Mouse (Mus musculus): ENCODE measurements around the gene Atg10. TPM values are rescaled to one million over a fixed set of nuclear protein-coding genes. Genes with fewer than 3 reads are reported as not detected.
"Not testable (repeated sequence)": the region's sequence is repeated elsewhere in the genome, so short reads cannot be mapped to it uniquely, and the experiment has no call there.

The Atg10 gene
- total RNA-seq (2015): 10.0 and 11.4 TPM in 2 replicates
- total RNA-seq (2017): 7.5 TPM in 2 replicates

DNA sequence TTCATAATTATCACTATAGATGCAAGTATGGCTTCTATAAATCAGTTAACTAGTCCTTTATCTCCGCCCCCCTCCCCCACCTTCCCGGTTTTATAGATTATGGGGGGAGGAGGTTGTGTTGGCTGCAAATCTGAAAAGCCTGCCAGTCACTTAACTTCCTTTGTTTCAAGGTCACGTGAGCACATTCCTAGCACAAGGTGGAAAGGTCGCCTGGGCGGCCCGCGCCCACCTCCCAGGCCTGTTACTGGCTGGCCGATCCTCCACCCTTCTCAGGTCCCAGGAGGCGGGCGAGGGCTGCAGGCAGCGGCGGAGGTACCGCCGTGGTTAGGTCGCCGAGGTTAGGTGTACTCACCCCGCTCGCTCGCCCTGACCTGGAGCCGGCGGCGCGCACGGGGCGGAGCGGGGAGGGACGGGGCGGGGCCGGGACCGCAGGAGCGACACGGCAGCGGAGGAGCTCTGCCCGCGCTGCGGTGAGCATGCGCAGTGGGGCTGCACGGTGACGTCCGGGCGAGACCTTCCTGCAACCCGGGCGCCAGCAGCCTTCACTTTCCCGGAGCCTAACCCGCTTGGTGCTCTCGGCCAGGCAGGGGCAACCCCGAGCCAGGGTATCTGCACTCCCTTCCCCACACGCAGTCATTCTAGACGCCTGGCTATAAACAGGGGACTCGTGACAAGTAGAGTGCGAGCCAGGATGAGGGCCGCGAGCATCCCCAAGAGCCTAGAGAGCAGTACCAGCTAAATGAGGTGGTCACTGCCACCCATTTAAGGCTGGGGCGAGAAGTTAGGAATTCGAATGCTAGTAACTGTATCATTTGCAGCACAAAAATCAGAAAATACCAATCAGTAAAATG, at the start of gene Atg10:
Gene Atg10, minus strand, starts transcription at position 382 of the 851 bp plus-strand sequence.
- ATAC-seq (ENCODE audit: poor library complexity, severe bottlenecking): peak; percentile 92

DNA sequence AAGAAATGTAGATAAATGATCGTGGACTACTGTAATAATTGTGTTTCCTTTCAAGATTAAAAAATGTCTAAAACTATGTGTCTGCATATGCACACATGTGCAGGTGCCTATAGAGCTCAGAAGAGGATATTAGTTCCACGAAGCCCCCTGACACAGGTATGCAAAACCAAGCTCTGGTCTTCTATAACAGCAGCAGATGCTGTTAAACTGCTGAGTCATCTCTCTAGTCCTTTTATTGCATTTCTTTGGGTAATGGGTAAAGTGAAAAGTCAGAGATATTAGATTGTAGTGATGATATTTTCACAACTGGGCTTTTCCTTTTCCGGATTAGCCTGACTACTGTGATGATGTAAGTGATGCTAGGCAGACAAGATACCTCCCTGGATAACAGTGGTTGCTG, 28.6 kb upstream of the Atg10 start:
- ATAC-seq (ENCODE audit: poor library complexity, severe bottlenecking): no peak

DNA sequence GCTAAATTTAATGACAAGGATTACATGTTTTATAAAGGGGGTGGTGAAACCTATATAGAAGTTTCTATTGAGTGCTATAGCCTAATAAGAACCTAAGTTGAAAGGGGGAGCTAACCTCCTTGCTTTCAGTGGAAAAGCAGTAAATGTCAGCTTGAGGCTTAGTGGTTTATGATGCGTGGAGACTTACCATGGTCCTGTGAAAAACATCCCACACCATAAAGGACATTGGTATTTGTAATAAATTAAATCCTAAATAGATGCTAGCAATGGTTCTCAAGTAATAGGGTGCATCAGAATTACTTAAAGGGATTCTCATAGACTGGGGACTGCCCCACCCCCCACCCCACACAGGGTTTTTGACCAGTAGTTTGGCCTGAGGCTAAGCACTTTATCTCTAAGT, 27.9 kb upstream of the Atg10 start:
- no peak for ATAC-seq (ENCODE audit: poor library complexity, severe bottlenecking)

DNA sequence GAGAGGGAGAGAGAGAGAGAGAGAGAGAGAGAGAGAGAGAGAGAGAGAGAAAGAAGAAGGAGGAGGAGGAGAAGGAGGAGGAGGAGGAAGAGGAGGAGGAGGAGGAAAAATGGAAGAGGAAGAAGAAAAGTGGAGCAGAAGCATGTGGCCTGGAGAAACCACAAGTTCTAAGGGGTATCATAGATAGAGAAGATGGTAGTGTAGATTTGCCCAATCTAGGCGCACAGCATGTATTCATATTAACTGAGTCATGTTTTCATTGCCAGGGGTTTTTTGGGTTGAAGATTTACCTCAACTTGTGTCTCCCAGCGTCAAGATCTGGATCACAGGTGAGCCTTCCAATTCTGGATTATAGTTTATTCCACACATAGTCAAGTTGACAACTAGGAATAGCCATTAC, 26.3 kb upstream of the Atg10 start:
- not testable (repeated sequence) for ATAC-seq (ENCODE audit: poor library complexity, severe bottlenecking)

DNA sequence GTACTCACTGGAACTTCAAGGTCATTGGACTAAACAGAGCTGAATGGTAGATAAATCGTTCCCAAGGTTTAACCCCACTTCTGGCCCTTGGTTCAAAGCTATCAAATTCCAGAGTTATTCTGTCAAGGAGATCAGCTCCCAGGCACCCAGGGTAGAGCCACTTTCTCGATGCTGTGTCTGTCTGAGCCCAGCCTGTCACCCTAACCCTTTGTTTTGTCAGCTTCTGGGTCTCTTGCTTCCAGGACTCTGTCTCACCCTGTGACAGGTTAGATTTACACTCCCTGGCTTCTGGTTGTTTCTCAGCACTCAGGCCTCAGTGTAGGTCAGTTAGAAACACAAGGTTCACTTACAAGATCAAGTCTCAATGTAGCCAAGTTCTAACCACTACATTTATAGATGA, 22.7 kb upstream of the Atg10 start:
- ATAC-seq (ENCODE audit: poor library complexity, severe bottlenecking): no peak

DNA sequence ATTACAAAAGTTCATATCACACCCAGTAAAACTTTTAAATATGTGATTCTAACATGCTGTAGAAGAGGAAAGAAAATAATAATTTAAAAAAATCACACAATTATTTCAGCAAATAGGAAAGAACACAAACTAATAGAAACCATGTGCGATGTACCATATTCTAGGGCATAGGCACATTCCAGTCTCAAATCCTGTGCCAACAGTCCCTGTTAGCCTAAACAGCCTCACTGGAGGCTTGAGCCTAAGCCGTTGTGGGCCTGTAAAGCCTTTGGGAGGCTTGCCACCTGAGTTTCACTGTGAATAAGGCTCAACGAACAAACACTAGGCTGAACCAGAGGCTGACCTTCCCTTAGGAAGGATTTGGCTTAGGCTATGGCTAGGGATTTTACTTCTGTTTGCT, 14.2 kb upstream of the Atg10 start:
- ATAC-seq (ENCODE audit: poor library complexity, severe bottlenecking): no peak

DNA sequence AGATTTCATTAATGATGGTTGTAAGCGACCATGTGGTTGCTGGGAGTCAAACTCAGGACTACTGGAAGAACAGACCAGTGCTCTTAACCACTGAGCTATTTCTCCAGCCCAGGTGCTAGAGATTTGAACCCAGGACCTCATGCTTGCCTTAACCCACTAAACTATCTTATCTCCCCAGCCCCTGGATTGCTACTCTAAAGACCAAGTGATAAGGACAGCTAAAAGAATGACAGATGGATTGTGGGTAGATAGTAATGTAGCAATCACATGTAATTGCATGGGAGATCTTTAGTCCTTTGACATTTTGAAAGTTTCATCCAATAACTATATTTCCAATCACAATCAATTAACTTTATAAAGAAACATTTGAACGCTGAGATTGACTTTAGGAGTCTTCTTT, 13.1 kb upstream of the Atg10 start:
- ATAC-seq (ENCODE audit: poor library complexity, severe bottlenecking): no peak

DNA sequence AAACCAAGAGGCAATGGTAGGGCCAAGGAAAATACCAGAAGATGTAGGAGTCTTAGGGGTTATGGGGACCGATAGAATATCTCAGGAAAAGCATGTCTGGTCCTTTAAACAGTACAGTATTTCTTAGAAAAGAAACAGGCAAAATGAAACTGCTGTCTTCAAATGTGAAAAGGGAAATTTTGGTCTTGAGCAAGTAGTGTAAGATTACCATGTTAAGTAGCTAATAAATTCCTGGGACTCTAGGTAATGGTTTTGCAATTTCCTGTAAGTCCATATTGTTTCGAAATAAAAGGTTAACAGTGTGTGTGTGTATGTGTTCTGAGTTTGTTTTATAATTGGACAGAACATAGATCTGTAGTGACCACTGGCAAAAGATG, 658 bp upstream of the Atg10 start:
- peak; percentile 18 for ATAC-seq (ENCODE audit: poor library complexity, severe bottlenecking)

DNA sequence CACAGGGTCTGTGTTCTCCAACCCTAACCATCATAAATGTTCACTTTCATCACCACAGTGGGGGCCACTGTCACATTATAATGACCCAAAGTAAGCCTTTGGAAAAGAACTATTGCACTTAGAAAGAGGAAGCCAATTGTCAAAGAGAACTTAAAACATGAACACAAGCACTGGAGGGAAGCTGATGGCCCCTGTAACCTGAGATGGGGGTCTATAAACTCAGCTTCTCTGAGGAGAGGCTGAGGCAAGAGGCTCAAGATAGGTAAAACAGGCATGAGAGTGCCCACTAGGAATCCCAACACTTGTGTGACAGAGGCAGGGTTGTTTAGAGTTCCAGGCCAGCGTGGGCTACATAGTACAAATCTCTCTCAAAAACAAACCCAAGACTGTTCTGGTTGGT, 705 bp downstream of the Atg10 start:
- no peak for ATAC-seq (ENCODE audit: poor library complexity, severe bottlenecking)

DNA sequence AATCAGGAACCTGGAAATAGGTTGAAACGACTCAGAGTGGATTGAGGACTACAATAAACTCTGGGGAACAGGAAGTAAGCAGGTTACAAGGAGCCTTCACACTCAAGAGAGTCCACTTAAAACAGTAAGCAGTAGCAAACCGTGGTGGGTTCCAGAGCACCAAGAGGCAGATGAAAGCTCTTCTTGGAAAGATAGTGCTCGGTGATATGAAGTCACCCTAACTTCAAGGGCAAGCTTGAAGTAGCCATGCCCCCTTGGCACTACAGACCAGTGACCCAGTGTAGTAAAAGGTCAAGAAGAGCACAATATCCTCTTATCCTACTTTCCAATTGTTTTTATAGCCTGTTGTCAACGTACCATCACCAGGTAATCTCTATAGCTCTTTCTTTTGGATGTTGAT, 2.1 kb downstream of the Atg10 start:
- ATAC-seq (ENCODE audit: poor library complexity, severe bottlenecking): no peak

DNA sequence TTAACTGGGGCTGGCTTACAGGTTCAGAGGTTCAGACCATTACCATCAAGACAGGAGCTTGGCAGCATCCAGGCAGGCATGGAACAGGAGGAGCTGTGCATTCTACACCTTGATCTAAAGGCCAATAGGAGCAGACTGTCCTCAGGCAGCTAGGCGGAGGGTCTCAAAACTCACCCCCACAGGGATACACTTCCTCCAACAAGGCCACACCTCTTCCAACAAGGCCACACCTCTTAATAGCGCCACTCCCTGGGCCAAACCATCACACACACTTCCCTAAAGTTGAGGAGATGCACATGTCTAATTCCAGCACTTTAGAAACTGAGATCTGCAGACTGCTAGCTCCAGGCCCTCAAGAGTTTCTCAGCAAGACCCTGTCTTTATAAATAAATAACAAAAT, 6.1 kb downstream of the Atg10 start:
- peak; percentile 32; the same call in 1 of the 2 replicates for ATAC-seq (ENCODE audit: poor library complexity, severe bottlenecking)

DNA sequence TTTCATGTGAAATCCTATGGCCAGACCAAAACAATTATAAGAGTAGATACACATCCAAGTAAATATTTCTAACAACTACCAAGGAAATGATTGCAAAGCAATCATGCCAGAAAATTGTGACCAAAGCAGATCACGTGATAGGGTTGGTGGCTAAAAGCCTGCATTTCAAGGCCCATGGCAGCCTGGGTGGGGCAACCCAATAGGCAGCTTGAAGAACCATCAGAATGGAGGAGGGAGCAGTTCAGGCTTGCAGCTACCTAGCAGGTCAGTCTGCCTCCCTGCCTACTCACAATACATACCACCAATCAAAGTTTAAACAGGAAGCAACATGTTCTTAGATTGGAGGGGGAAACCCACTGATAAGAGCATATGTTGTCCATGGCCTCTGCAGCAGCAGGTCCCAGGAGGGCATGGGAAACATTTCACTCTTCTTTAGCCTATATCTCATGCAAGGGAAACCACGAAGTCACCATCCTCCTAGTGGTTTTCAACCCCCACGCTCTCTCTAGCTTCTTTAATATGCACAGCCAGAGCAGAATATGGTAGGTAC, 7.0 kb downstream of the Atg10 start:
- no peak; the same call in 1 of the 2 replicates for ATAC-seq (ENCODE audit: poor library complexity, severe bottlenecking)

DNA sequence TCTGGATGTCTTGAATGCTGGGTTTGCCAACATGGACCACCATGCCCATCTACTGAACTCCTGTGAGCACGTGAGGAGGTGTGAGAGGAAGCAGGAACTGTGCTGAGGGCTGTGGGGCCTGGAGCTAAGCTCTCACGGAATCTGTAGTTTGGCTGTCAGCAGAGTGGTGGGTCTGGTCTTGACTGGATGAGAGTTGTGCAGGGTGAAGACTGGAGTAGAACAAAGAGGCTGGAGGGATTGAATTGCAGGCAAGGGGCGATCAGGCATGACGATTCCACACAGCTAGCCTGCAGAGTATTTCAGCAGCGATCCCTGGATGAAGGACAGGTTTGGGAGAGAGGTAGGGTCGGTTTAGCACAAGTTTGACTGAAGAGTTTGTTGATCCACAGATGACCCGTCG, 10.8 kb downstream of the Atg10 start:
- ATAC-seq (ENCODE audit: poor library complexity, severe bottlenecking): no peak

DNA sequence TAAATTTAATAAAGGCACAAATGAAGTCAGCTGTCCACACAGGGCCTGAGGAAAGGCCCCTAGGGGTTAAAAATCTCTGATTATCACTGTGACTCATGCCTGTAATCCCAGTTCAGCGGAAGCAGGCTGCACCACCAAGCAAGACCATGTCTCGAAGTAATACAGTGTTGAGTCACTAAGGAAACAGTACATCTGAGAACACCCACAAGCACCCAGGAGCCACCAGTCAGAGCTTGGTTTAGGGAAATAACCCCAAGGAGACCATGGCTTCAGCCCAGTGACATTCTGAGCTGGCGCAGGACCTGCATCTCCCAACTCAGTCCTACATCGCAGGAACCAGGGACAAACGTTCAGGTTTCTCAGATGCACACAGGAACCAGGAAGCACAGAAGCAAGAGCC, 17.5 kb downstream of the Atg10 start:
- ATAC-seq (ENCODE audit: poor library complexity, severe bottlenecking): 0 out of 2 replicates have a peak, but pooled peaks have one; percentile 24

DNA sequence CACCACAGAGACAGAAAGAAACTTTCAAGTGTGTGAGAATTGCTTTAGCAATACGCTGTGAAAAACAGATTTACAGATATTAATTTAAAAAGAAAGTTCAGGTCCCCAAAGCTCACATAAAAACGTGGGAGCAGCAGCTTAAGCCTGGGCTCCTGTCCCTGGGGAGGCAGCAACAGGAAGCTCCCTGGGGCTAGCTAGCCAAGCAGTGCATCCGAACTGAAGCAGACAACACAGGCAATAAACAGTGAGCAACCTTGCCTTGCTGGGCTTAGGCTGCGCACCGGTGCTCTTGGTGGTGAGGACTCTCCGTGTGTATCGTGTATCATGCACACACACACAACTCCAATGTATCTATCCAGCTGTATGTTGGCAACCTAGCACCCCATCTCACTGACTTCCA, 21.2 kb downstream of the Atg10 start:
- no peak for ATAC-seq (ENCODE audit: poor library complexity, severe bottlenecking)

DNA sequence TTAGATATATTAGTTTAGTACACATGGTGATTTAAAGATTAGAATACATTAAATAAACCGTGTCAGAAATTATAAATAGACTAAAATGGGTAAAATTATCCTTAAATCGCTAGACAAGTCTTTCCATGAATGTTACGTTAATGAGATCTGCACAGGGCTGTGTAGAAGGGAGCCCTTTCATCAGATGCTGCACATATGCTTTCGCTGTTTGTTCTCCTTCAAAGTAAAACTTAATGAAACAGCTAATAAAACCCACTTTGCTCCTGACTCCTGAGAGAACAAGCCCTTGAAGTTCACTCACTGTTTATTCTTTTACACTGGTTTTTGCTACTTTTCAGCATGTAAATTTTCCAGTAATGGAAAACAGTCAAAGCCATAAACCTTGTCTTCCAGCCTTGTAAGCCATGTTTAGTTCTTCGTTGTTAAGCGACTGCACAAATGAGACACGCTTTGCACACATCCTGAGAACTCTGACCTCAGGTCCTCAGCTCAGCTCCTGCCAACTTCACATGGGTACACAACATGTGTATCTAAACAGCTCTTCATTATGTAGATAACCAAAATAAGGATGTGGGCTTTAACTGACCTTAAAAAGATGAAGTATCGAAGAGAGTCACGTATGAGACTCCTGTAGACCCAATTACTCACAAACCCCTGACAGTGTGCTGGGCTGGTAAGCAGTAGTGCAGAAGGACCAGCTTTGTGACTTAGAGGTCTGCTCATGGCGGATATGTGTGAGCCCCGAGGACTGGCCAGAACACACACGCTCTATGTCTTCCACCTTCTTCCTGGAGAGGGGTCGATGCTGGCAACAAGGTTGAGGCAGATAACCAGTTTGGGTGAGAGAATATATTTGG, 36.2 kb downstream of the Atg10 start:
- no peak for ATAC-seq (ENCODE audit: poor library complexity, severe bottlenecking)

DNA sequence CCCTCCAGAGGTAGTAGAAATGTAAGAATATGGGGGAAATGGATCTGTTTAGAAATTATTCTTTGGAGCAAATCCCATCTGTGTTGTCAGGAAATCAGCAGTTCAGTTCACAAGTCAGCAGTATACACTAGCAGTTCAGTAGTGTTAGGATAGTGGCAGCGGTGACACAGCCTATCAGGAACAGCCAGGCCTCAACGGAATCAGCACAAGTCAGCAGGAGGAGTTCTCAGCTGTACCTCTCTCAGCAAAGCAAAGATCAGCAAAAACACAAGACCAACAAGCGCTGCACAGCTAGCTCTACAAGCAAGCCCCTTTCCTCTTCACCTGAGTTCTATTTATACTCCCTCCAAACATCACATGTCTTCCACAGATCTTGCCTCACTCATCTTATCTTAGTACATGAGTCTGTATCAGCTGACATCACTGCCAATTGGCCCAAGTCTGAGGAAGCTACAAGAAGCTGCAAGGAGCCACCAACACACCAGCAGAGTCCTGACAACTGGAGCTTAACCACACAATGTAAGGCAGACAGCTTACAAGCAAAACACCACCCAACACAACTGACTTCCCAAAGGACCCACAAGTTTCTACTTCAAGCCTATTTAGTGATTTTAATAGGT, 38.4 kb downstream of the Atg10 start:
- ATAC-seq (ENCODE audit: poor library complexity, severe bottlenecking): no peak

DNA sequence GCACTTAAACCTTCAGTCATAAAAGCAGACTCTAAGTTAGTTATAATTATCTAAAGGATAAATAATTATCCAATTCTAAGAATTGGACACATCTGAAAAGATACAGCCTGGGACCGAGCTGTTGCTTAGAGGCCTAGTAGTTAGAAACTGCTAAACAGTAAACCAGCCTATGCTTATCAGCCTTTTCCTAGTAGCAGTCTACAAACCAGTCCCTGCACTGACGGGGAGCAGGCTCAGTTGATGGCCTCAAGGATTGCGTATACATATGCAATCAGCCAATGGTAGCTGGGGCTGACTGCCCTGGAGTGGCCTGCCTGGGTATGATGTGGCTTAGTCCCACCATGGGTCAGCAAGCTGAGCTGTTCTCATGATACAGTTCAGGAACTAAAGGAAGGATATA, 39.5 kb downstream of the Atg10 start:
- ATAC-seq (ENCODE audit: poor library complexity, severe bottlenecking): 0 out of 2 replicates have a peak, but pooled peaks have one; percentile 2

DNA sequence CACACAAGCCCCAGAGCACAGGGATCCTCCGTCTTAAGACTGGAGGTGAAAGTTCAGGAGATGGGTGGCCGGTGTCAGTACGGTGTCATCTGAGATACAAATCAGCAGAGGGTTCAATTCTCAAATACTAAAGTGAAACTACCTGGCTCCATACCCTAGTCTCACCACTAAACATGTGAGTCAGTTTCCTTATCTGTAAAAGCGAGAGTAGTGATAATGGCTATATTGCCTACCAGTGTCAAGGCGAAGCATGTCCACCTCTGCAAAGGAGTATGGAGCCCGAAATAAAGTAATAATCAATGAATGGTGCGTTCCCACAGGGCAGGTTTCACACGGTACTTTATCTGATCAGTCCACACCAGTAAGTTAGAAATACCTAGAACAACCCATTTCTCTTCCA, 43.4 kb downstream of the Atg10 start:
- ATAC-seq (ENCODE audit: poor library complexity, severe bottlenecking): 0 out of 2 replicates have a peak, but pooled peaks have one; percentile 17

DNA sequence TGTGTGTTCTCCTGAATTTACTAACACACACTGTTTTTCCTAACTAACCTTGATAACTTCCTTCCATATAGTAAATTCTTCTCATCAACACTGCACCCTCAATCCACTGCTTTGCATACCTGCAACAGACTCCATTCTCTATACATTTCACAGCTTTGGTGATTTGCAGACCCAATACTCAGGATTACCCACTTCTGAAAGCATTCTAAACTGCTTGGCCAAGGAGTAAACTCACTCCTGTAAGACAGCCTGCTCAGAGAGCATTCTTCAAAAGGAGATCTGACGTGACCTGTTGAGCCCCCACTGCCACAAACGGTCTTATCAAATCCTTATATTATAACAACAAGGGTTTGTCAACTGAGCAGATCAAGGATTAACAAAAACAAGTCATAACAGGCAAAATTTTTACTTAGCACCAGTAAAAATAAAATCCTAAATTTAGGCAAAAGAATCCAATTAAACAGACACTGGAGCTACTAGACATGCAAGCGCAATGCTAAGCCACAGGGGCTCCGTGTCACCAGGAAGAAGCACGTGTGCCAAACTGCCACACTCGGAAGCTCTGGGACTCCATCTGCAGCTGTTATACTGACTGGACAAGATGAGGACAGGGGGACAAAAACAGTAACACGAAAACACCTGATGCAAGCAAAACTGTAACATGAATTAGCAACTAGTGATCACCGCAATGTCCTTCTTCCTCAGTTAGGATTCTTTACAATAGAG, 44.4 kb downstream of the Atg10 start:
- no peak for ATAC-seq (ENCODE audit: poor library complexity, severe bottlenecking)

Measured in megakaryocyte, adult 5-6 weeks (primary cell).